Mouse (Mus musculus) megakaryocyte, embryonic 14.5 days (primary cell): Measurements from ENCODE around the gene Elfn1.

ENCODE experiments used
- FLI1 ChIP-seq: IDR thresholded peaks from 2 replicates; pipeline ENCODE4 v1.6.1; 2012; ENCODE audit warnings: low read length, inconsistent platforms, mixed read lengths
- GATA1 ChIP-seq: IDR thresholded peaks from 3 replicates; pipeline ENCODE4 v1.6.1; 2012; ENCODE audit warnings: mixed read lengths, low read length, inconsistent platforms, borderline replicate concordance

DNA sequence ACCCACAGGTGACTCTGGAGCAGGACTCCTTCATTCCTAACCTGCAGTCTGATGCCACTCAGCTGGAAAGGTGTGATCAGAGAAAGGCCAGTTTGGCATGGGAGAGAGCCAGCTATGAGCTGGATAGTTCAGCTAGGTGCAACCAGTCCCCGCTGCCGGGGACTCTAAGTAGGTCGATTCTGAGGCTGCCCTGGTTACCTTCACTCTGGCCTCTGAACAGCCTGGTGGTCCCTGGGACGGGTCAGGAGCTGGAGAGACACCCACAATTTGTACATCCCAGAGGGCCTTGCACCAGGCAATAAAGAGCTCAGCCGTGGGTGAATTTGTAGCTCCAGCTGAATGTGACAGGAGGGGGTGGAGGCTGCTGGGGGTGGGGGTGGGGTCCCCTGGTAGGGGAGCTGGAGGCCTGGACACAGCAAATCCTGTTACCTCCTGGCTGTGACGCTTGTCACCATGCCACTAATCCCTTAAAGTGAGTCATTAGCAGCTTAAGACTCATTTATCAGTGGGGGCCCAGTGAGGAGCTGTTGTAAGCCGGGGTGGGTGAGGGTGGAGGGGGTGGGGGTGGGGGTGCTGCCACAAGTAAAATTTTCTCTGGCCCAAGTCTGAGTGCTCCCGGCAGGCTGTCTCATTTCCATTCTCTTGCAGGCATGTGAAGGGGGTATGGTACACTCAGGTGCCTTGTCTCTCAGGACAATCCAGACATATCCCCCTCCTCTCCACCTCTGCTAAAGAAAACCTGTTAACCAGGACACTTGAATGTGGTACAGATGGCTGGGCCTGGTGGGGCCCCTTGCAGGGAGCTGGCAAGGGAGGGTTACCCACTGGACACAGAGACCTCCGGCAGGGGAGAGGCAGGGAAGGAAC is 100.1 kb downstream of the Elfn1 start:
- TF ChIP-seq GATA1 (no peak), FLI1 (no peak)
